Mouse (Mus musculus) heart, adult 18-20 months (tissue): Measurements from ENCODE around the gene Il12b. TPM values are rescaled to one million over a fixed set of nuclear protein-coding genes. Genes with fewer than 3 reads are reported as not detected.
A peak's percentile ranks its signal among the peaks of the same experiment; 100 is the strongest.

ENCODE experiments used
- DNase-seq, 2 experiments: peaks; one replicate each; pipeline ENCODE4 v3.0.0; 2021 to 2022; ENCODE audit warnings: mixed read lengths in 1 of 2
- long read RNA-seq, 2 experiments: library from polyadenylated mRNA; stranded (forward); transcript quantifications; one replicate each; pipeline ENCODE4 v2.0.0; 2021
- total RNA-seq, 2 experiments: library from RNA; stranded (reverse); gene quantifications; 2 replicates each; pipeline ENCODE4 v1.2.3; 2021

The Il12b gene
- total RNA-seq: not detected
- long read RNA-seq, experiment 1: 0 reads
- long read RNA-seq, experiment 2: 0 reads

GRCm38 (mm10) chr11:44399763-44400162 lies at the start of gene Il12b:
Il12b (plus strand) TSS chr11:44400063.
- no peak for DNase-seq

DNA sequence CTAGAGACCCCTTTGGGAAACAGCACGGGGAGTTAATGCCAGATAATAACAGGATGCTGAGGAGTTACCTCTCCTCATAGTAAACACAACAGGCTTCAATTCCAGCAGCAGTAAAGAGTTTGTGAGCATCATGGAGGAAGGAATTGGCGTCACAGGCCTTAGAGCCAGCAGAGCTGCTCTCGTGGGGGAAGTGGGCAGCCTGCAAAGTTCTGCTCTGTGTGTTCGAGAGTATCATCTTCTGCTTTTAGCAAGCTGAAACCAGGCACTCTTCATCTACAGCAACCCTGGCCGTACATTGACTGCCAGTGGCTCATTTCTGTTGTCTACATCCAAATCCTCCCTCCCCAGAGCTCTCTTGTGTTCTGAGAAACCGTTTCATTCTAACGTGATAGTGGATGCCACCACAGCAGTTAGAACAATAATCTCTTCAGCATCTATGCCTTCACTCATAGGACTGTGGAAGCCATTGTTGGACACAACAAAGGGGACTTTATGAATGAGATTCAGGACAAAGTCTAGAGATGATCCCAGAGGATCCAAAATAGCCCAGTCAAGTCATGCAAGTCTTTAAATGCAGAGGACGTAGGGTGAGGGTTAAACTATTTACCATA lies 44.9 kb upstream of the Il12b start:
- DNase-seq: no peak

DNA sequence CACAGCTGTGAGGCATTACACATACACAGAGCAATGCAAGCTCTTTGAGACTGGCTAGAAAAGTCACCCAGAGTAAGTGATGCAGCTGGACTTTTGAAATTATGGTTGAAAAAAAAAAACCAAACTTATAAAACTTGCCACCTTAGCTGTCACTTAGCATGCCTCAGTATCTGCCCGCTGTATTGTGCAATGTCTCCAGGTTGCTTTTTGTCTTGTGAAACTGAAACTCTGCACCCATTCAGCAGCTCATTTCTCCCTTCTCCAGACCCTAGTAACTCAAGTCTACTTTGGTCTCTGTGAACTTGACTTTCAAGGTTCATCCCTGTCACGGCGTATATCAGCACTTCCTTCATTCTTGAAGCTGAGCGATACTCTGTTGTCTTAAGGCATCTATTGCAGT lies 43.7 kb upstream of the Il12b start:
- DNase-seq: no peak

- peak; percentile 32 to 64 for DNase-seq
Measured at GRCm38 (mm10) chr11:44364536-44364935, 35.3 kb upstream of the Il12b start.

GRCm38 (mm10) chr11:44367711-44368110 lies 32.2 kb upstream of the Il12b start:
- DNase-seq: peak; percentile 52 to 59

GRCm38 (mm10) chr11:44372856-44373255 lies 27.0 kb upstream of the Il12b start:
- DNase-seq: peak in 1 of 2 experiments; percentile 12

DNA sequence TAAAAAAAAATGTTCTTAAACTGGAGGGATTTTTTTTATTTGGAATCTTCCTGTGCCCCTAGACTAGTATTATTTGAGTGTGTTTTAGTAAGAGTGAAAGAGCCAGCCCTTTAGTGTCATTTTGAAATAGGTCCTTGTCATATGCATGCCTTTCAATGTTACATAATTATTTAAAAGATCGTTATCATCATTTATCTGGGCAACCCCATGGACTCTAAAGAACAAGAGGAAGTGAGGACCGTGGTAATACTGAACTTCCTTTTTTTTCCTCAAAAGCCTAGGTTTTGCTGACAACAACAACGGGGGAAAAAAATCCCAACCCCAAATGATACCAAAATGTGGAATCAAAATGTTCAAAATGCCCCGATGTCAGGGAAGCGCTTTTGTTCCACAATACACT lies 22.0 kb upstream of the Il12b start:
- peak in 1 of 2 experiments; percentile 15 for DNase-seq

DNA sequence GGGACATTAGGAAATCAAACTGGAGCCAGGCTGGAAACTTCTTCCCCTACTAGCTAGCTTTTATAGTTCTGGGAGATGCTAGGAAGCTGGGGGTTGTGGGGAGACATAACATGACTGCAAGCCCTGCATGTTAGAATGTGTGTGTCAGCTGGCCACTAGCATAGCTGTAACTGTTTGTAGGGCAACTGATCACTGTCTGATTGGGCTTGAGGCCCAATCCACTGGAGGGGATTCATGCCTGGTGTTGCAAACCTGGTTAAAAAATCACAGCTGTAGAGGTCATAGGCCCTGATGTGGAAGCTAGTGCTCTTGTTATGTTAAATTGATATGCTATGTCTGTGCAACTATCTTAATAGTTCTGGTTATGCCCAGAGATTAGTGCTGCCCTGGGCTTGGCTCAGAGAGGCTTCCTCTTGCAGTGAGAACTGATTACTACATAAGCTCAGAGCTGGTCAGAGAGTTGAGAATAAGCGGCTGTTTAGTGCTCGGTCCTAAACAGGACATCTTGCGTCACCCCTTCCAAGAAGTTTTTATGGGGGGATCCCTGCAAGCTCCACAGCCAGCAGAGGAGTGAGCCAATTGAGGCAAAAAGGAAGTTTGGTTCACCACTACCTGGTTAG lies 19.3 kb upstream of the Il12b start:
- no peak for DNase-seq

DNA sequence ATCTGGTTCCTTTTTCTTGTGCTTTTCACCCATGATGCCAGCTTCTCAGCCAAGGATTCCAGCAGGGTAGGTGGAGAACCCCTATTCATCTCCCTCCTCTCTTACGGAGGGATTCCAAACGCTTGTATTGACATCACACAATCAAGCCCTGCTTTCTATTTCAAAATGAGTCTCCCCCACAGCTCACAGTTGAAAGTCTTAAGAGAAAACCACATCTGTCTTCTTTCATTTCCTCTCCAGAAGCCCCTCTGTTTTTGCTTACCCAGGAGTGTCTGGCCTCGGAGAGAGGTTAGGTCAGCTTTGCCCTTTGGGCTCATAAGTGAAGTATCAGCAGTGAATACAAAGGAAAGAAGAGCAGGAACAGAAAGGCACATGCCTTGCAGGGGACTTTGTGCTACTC lies 17.7 kb upstream of the Il12b start:
- DNase-seq: no peak

DNA sequence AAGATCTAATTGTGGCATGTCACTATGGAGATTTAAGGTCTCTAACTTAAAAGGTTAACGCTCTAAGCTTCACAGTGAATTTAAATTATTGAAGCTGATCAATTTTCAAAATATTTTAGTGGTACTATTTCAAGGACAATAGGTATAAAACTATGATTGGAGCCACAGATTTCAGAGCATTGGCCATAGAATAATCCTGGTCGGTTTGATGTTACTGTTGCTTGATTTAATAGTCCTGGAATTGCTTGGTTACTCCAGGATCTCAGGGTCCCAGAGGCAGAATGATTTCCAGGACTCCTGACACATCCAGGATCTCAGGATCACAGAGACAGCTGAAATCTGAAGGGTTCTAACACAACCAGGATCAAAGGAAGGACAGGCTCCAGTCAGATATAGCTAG lies 12.8 kb upstream of the Il12b start:
- DNase-seq: no peak

GRCm38 (mm10) chr11:44389993-44390701 lies 9.7 kb upstream of the Il12b start:
- DNase-seq: no peak

- DNase-seq: no peak
Measured at GRCm38 (mm10) chr11:44393101-44393810, 6.6 kb upstream of the Il12b start.

DNA sequence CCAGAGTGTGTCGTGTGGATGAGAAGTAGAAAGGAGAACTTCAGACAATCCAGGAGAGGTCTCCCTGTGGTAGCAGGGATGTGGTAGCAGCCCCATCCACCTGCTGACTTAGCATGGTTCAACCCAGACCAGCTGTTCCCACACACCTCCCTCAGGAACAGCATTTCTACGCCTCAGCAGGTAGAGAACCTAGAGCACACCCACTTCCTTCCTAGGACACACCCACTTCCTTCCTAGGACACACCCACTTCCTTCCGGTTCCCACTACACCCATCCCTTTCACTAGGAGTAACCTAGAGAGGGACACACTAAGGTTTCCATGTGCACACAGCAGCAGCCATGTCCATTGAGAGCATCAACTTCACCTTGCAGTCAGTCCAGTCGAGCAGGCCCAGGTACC lies 4.5 kb upstream of the Il12b start:
- no peak for DNase-seq

DNA sequence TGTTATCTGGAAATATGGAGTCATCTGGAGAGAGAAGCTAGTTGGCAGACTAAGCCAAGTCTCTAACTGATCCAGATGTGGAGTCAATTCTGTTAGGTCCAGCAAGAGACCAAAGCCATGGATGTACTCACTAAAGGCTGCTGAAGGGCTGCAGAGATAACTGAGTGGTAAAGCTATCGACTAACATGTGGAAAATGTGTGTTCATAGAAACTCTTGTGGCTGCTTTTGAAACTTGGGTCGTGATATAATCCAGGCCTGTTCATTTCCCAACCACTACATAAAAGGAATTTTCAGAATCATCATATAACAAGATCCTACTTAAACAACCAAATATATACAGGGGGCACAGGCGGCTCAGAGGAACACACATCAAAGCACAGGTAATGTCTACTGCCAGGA lies 2.3 kb upstream of the Il12b start:
- DNase-seq: no peak

GRCm38 (mm10) chr11:44398356-44398755 lies 1.5 kb upstream of the Il12b start:
- no peak for DNase-seq

DNA sequence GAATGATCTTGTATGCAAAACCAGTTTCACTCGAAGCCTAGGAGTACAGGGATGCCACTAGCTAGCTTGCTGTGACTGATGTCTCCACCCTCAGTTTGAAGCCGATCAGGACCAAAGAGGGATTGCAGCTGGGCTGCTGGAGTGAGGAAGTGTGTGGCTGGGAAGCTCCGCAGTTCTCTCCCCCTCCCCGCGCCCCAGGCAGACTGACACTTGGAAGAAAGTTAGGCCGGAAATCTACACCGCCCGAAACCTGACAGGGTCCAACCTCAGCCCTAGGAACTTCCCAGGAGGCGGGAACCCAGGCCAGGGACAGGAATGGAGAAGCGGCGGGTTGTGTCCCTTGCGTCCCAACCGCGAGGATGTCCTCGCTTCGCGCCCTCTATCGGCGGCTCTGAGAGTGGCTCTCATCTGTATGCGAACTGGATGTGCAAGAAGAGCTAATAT lies 1.1 kb upstream of the Il12b start:
- peak; percentile 79 to 88 for DNase-seq

GRCm38 (mm10) chr11:44401635-44402548 lies 2.0 kb downstream of the Il12b start:
- DNase-seq: no peak

- DNase-seq: no peak
Measured at GRCm38 (mm10) chr11:44405113-44405512, 5.2 kb downstream of the Il12b start.

- no peak for DNase-seq
Measured at GRCm38 (mm10) chr11:44405961-44406360, 6.1 kb downstream of the Il12b start.

GRCm38 (mm10) chr11:44406457-44406856 lies 6.6 kb downstream of the Il12b start:
- DNase-seq: no peak

- no peak for DNase-seq
Measured at GRCm38 (mm10) chr11:44408626-44409025, 8.8 kb downstream of the Il12b start.

- DNase-seq: no peak
Measured at GRCm38 (mm10) chr11:44410413-44410812, 10.6 kb downstream of the Il12b start.
